Mouse (Mus musculus): Measurements from ENCODE around the gene Lsamp.

The Lsamp gene

GRCm38 (mm10) chr16:40914141-40914540, 930.0 kb downstream of the Lsamp start:
- DNase-seq (ENCODE audit: low read depth in 1 of 2, low spot score in 2 of 2) = no peak

DNA sequence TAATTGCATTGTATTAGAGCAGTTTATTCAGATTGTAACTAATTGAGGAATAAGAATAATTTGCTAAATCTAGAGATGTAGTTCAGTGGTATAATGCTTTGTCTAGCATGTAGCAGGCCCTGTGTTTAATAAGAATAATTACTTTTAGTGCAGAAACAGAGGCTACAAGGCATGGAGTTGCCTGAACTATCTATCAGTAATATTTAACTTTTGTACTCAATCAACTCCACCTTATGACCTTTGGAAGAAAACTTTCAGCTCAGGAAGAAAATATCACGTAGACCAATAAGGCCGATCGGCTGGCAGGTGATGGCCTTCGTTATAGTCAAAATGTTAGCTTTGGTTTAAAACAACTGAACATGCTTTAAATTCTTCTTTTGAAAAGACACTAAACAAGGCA, 946.4 kb downstream of the Lsamp start:
- DNase-seq (ENCODE audit: low read depth in 1 of 2, low spot score in 2 of 2) = no peak

DNA sequence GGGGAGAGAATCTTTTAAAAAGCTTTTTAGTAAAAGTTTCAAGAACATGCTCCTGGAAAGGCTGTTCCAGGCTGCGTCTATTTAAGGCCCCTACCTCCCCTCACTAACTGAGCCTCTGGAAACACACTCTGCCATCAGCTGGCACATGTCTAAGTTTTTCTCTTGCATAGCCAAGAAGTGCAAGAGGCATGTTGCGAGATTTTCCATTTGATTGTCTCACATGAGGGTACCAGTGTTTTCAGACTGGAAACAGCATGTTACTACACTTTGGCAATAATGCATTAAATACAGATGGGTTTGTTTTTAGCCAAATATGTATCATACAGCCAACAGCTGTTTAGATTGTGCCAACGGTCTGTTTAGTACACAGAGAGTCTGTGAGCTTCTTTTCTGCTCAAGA, 958.1 kb downstream of the Lsamp start:
- no peak for DNase-seq (ENCODE audit: low read depth in 1 of 2, low spot score in 2 of 2)

DNA sequence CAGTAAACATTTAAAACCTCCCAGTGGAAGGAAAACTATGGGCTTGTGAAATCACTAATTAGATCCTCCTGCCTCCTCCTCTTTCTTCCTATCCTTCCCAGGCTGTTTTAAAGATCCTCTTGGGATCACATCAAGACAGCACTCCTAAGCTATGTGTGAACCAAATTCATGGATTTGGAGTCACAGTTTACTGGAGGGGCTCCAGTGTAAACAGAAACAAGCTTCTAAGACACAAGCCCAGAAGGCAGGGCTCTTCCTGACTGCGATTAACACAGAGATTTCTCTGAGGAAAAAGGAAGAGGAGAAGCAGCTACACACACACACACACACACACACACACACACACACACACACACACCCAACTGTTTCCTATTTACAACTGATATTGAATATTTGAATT, 961.7 kb downstream of the Lsamp start:
- DNase-seq (ENCODE audit: low read depth in 1 of 2, low spot score in 2 of 2) = no peak

GRCm38 (mm10) chr16:40948013-40948412, 963.9 kb downstream of the Lsamp start:
- DNase-seq (ENCODE audit: low read depth in 1 of 2, low spot score in 2 of 2) = no peak

DNA sequence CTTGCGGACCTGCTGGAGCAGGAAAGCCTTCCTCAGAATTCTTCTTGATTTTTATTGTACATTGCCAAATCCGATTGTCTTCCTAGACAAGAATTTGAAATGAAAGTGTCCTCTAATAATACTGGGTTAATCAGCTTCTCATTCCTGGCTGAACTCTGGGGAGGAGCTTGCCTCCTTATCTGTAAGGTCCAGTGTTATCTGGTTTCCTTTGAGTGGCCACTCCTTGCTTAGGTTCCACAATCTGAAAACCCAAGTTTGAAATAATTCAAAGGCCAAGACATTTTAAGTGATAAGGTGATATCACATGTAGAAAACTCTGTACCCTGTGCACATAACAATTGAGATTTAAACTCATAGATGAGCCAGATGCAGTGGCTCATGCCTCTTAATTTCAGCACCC, 975.0 kb downstream of the Lsamp start:
- no peak for DNase-seq (ENCODE audit: low read depth in 1 of 2, low spot score in 2 of 2)

DNA sequence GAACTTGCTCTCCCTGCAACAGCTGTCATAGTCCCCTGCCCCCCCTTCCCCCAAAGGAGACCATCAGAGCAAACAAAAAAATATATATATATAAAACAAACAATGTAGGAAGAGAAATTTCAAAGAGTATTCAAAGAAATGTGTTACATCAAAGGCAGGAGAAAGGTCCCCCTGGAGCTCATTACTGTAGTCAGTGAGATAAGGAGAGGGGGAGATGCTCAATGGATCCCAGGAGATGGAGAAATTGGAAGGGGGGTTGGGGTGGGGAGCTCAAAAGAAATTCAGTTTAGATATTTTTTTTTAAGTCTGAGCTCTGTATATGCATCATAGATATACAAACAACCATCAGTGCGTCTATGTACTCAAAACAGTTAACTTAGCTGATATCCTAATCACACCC, 976.4 kb downstream of the Lsamp start:
- no peak for DNase-seq (ENCODE audit: low read depth in 1 of 2, low spot score in 2 of 2)

DNA sequence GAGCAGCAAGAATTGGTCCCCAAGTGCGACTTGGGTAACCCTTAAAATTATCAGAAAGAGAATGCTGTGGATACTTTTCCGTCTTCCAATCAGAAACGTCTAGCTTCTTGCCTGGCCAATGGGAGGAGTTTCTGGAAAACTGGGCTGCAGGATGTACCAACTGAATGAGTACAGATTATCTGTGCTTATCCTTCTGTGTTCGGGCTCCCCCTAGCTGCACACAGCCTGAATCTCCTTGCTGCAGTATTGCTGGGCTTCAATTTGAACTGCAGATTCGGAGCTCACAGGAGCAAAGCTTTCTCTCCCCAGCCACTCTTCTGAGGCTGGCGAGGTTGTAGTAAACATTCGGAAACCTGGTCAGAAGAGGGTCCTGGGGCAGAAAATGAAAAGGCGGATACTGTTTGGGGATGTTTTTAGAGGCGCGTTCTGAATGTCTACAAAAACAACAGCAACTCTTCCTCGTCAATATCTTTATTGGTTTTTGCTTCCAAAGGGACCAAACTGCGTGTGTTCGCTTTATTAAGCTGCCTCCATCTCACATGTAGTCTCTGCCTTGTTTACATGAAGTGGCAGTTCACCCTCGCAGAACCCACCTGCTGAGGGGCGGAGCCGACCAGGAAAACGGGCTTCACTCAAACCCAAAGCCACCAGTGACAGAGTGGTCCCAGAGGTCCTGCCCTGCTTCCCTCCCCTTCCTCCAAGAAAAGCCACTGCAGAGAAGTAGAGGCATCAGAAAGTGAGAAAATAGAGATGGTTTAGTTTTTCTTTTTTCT, 984.1 kb downstream of the Lsamp start:
- no peak for DNase-seq (ENCODE audit: low read depth in 1 of 2, low spot score in 2 of 2)

DNA sequence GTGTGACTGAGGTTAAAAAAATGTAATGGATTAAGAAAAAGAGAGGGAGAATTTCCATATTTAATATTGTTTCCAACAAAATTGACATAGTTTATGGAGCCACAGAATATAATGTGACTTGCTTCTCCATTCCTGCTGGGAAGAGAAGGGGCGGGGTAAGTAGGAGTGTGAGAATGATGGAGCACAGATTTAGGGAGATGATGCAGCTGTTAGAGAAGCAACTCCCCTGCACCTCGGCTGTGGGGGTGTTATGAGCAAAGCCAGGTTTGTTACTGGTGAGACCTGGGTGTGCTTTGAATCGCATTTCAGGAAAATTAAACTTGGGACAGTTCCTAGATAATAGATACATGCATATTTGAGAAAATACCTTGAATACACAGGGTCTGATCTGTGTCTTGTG, 987.2 kb downstream of the Lsamp start:
- no peak for DNase-seq (ENCODE audit: low read depth in 1 of 2, low spot score in 2 of 2)

GRCm38 (mm10) chr16:40974084-40974483, 989.9 kb downstream of the Lsamp start:
- DNase-seq (ENCODE audit: low read depth in 1 of 2, low spot score in 2 of 2) = no peak

DNA sequence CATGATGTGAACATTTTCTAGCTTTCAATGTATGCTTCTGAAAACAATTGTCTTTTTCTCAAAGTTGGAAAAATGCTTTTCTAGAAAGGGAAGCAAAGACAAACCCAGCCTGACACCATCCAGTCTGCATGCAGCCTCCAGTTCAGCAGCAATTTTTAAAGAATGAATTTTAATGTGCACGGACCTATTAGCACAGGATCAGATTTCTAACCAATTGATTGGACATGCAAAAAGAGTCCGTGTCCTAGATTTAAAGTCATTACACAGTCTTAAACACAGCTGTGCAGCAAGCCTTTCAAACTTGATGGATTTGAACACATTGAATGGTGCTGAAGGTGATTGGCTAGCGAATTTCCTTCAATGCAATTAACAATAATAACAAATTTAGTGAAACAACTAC, 998.9 kb downstream of the Lsamp start:
- no peak for DNase-seq (ENCODE audit: low read depth in 1 of 2, low spot score in 2 of 2)

- no peak for DNase-seq (ENCODE audit: low read depth in 1 of 2, low spot score in 2 of 2)
Observed at GRCm38 (mm10) chr16:41007569-41007968, 1023.4 kb downstream of the Lsamp start.

DNA sequence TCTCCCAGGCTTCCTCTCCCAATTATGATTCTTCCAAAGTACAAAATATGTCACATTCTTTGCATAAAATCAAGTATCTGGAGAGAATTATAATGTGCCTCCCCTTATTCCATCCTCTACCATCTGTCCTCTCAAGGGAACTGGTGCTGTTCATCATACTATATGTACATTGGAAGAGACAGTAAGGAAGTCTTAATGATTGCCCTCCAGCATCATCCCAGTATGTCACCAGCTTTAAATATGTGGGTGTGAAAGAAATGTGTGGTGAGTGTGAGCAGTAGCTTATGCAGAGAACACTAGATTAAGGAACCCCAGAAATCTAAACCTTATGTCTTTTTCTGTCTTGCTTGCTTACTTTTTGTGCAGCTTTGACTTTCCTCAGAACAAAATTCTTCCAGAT, 1050.6 kb downstream of the Lsamp start:
- DNase-seq (ENCODE audit: low read depth in 1 of 2, low spot score in 2 of 2) = no peak

DNA sequence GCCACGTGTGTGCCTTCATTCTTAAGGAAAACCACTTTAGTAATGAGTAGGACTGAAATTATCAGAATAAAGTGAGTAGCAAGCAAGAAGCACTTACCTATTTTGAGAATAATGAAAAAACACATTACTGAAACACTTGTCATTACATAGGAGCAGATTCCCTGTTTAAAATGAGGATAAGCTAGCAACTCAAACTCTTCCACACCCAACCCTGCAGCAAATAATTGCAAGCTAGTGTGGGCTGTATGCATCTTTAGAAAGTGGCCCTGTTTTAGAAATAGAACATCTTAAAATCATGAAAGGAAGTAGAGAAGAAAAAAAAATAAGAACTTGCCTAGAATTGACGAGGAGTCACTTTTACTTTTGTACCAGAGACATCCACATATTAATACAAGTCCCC, 1057.5 kb downstream of the Lsamp start:
- DNase-seq (ENCODE audit: low read depth in 1 of 2, low spot score in 2 of 2) = no peak

DNA sequence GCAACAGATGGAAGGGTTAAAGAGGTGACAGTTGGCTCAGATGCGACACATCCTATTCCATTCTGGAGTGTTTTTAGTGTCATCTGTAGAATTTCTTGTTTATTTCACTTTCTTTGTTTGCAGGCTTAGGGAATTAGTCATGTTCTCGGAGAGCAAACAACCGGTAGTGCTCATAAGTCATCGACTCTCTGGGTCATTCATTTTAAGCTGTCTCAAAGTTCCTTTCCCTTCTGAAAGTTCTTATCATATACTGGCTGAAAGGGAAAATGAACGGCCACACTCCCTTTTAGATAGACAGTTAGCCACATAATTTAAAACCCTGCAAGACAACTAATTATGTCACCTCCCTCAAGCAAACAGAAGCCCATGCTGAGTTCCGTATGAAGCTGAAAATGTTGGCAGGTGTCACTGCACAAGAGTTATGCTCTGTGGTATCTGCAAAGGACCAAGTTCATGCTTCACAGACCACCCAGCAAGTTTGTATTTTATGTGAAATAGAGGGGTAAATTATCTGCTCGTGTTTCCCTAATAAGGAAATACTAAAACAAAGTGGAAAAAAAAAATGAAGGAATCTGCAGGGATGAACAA, 1079.2 kb downstream of the Lsamp start:
- DNase-seq (ENCODE audit: low read depth in 1 of 2, low spot score in 2 of 2) = no peak

GRCm38 (mm10) chr16:41073470-41073869, 1089.3 kb downstream of the Lsamp start:
- no peak for DNase-seq (ENCODE audit: low read depth in 1 of 2, low spot score in 2 of 2)

- no peak for DNase-seq (ENCODE audit: low read depth in 1 of 2, low spot score in 2 of 2)
Observed at GRCm38 (mm10) chr16:41088648-41089047, 1104.5 kb downstream of the Lsamp start.

GRCm38 (mm10) chr16:41090092-41090491, 1105.9 kb downstream of the Lsamp start:
- DNase-seq (ENCODE audit: low read depth in 1 of 2, low spot score in 2 of 2) = no peak

DNA sequence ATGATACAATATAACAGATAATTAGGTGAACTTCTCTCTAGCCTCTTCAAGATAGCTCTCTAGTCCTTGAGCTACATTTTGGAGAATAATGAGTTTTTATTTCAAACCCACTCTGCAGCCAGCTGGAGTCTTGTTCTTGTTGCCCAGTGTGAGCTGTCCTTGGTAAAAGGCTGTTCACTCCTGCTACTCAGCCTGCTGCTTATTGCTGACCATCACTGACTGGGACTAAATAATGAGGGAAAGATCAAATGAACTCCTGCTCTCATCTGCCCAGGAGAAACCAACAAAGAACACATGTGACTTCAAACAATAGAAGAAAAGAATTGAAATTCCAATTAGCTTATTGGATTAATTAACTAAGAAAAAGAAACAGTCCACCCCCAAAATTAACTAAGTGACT, 1107.1 kb downstream of the Lsamp start:
- DNase-seq (ENCODE audit: low read depth in 1 of 2, low spot score in 2 of 2) = no peak

DNA sequence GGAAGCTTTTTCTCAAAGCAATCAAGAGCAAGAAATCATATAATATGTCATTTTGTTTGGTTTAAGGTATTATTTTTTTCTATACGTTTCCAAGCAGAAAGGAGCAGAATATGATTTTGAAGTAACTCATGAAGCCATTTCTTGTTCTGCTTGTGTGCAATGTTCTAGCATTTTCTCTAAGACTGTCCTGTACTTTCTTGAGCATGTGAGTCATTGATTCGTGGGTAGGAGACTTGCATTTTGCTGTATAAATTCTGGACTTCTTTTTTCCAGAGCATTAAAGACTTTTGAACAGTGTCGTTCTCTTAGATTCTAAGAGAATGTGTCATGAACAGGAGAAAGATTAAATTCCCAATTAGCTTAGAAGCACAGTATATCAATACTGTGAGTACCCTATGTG, 1118.6 kb downstream of the Lsamp start:
- no peak for DNase-seq (ENCODE audit: low read depth in 1 of 2, low spot score in 2 of 2)

DNA sequence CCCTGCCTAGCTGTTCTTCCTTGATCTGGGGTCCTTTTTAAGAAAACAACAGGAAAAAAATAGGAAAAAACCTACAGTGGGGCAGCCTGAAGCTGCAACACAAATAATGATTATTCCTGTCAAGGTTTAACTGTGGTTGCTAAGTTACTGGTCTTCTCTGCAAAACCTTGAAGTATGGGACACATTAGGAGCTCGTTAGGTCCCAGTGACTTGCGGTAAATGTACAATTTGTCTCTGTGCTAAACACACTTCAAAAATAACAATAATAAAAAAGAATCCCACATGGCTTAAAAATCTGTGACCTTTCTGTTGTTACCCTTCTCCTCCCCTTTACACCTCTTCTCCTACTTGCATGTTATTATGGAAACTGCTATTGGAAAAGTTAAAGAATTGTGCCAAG, 1140.2 kb downstream of the Lsamp start:
- DNase-seq (ENCODE audit: low read depth in 1 of 2, low spot score in 2 of 2) = no peak

- DNase-seq (ENCODE audit: low read depth in 1 of 2, low spot score in 2 of 2) = no peak
Observed at GRCm38 (mm10) chr16:41125051-41125450, 1140.9 kb downstream of the Lsamp start.

- DNase-seq (ENCODE audit: low read depth in 1 of 2, low spot score in 2 of 2) = no peak
Observed at GRCm38 (mm10) chr16:41131053-41131452, 1146.9 kb downstream of the Lsamp start.
